Mouse (Mus musculus): ENCODE measurements at regions not wholly inside any gene's neighbourhood (a gene's known extent, or its start where the extent isn't known, plus 50 kb on each side); places are given as distances from the start of the nearest gene placed in this dataset.
"Not testable (repeated sequence)": the region's sequence is repeated elsewhere in the genome, so short reads cannot be mapped to it uniquely, and the experiment has no call there.

DNA sequence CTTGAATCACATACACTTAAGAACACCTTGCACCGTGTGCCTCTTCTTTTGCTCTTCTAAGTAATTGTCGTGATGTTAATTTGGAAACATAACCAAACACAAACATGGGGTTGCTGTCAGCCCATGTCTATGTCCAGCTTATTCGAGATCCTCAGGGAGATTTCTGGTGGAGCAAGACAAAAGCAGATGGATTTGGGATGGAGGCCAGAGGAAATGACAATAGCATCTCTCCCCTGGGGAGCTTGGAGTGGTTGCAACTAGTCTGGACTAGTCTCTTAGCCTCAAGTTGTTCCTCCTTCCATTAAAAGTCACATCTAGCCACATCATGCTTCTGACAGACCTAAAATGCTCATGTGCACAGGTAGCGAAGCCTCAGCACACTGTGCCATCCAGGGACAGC, 161.0 kb downstream of the Tomm20 start:
- ATAC-seq (replicated peaks; ENCODE audit: low read depth, poor library complexity, severe bottlenecking) = no peak

- no peak for ATAC-seq (replicated peaks; ENCODE audit: low read depth, poor library complexity, severe bottlenecking)
Observed at GRCm38 (mm10) chr8:126783703-126784440, 161.8 kb downstream of the Tomm20 start.

GRCm38 (mm10) chr8:126778673-126779072, 167.0 kb downstream of the Tomm20 start:
- 0 out of 2 replicates have a peak, but pooled peaks have one; percentile 18 for ATAC-seq (replicated peaks; ENCODE audit: low read depth, poor library complexity, severe bottlenecking)

- no peak for ATAC-seq (replicated peaks; ENCODE audit: low read depth, poor library complexity, severe bottlenecking)
Observed at GRCm38 (mm10) chr8:126778131-126778530, 167.5 kb downstream of the Tomm20 start.

DNA sequence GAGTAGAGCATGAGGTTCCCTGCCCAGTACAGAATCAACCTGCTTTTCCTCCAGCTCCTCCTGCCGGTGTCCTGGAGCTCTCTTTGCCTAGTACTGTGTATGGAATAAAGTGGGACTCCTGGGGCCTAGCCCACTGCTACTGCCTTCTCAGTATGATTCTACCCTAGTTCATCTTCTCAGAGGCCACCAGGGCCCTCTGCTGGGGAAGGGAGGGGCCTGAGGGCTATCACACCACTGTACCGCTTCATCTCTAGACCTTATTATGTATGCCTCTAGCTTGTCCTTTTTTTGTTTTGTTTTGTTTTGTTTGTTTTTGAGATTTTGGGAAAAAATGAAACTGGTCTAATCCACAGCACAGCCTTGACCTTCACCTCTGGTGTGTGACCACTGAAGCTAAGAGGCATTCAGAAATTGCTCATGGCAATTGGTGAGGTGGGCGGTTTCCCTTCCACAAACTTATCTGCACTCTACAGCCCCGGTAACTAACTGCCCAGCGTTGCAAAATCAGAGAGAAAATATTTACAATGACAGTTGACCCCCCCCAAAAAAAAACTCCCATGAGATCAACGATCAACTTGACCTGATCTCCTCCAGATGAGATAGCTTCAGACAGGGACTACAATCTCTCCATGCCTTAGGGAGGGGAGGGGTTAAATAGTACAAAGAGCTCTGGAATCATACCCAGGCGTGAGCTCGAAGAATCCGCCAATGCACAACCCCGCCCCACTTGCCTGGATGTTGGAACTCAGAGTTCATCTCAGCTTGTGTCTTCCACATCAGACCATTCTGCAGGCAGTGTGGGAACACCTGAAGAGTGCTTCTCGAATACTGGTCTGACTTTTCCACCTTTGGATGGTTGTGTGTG, 168.8 kb downstream of the Tomm20 start:
- ATAC-seq (replicated peaks; ENCODE audit: low read depth, poor library complexity, severe bottlenecking) = peak; percentile 90

DNA sequence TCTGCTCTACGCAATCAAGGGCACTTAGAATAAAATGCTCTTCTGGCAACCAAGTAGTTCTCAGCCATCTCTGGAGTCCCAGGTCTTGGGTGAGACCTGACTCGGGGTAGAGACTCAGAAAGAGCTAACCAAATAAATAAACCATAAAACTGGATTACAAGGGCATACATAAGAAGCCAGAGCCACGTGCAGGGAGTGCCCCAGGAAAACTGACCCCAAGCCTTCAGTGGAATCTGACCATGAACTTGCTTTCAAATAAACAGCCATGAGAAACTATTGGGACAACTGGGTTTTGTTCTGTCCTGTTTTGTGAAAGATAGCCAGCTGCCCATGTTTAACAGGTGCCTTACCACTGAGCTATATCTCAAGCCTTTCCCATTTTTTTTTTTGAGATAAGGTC, 170.3 kb downstream of the Tomm20 start:
- no peak for ATAC-seq (replicated peaks; ENCODE audit: low read depth, poor library complexity, severe bottlenecking)

GRCm38 (mm10) chr8:126774816-126775215, 170.8 kb downstream of the Tomm20 start:
- no peak for ATAC-seq (replicated peaks; ENCODE audit: low read depth, poor library complexity, severe bottlenecking)

DNA sequence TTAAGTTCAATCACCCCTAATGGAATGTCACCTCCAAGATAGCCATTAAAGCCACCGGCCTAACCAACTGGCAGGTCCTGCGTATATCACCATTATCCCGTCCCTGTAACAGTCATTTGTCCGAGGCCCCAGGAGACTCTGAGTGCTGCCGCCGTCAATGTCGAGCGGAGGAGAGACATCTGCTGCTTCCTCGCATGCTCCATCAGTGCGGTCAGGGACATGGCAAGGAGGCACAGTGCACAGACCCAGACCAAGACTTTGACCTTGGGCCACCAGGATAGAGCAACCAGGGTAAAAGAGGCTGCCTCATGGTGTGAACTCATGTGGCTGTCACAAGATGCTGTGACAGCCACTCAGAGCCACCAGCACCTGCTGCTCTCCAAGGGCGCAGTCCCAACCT, 172.9 kb downstream of the Tomm20 start:
- ATAC-seq (replicated peaks; ENCODE audit: low read depth, poor library complexity, severe bottlenecking) = no peak

DNA sequence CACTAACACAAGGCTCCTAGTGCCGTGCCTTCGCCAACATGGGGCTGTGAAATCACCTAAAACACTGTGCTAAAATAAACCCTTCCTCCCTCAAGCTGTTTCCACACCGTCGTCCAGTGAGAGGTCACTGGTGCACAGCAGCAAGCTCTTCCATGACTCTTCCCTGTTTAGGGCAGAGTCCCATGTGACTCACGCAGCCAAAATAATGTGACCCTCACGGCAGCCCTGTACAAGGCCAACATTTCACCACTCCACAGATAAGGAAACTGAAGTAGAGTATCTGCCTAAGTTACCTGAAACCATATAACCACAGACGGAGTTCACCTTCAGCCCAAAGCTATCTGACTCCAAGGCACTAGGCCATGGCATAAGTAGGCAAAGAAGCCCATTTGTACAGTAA, 173.4 kb downstream of the Tomm20 start:
- no peak for ATAC-seq (replicated peaks; ENCODE audit: low read depth, poor library complexity, severe bottlenecking)

DNA sequence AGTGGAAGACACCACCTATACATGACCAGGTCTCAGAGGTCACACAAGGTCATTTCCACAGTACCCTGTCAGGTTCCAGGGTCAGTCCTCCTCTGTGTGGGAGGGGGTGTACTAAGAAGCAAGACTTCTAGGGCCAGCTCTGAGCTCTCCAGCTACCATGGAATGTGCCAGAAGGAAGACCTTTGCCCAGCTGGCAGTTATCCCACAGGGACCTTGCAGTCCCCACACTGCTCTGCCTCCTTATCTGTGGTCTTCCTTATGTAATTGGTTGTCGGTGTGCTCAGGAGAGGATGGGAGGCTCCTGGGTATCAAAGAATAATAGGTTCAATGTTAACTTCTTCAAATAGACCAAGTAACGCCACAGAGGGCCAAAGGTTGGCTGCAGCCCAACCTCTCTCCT, 175.3 kb downstream of the Tomm20 start:
- ATAC-seq (replicated peaks; ENCODE audit: low read depth, poor library complexity, severe bottlenecking) = not testable (repeated sequence)

DNA sequence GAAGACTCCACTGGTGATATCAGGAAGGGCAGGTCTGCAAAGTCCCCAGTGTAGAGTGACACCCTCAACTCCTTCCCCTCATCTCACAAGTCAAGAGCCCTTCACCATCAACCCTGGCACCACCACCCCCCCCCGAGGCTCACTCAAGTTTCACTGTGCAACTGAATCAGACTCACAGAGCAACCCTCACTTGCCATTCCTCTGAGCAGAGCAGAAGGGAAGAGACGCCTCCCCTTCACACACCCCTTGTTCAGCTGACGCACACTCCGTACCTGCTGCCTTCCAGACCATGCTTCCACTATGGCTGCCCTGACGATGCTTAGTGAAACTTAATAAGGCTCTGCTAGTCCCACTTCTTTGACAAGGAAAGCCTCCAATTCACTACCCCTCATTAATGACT, 174.4 kb upstream of the Irf2bp2 start:
- no peak for ATAC-seq (replicated peaks; ENCODE audit: low read depth, poor library complexity, severe bottlenecking)

GRCm38 (mm10) chr8:126767341-126767740, 173.6 kb upstream of the Irf2bp2 start:
- ATAC-seq (replicated peaks; ENCODE audit: low read depth, poor library complexity, severe bottlenecking) = no peak

GRCm38 (mm10) chr8:126765693-126766238, 172.0 kb upstream of the Irf2bp2 start:
- ATAC-seq (replicated peaks; ENCODE audit: low read depth, poor library complexity, severe bottlenecking) = no peak

- peak; percentile 83 for ATAC-seq (replicated peaks; ENCODE audit: low read depth, poor library complexity, severe bottlenecking)
Observed at GRCm38 (mm10) chr8:126763600-126763999, 169.8 kb upstream of the Irf2bp2 start.

DNA sequence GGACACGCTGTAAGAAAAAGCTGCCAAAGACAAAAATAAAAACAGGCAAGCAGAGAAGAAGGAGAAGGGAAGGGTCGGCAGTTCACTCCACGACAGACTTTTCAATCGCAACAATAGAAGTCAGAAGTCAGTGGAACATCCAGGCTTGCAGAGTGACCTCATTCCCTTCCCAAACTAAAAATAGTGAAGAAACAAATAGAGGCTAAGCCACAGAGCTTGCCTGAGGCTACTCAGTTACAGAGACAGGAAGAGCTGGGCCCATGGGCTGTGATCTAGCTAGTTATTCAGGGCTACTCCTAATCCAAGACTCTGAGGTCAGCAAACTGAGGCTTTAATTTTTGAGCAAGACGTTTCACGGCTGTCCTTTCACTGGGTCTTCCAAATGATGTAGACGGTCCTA, 165.9 kb upstream of the Irf2bp2 start:
- no peak for ATAC-seq (replicated peaks; ENCODE audit: low read depth, poor library complexity, severe bottlenecking)

- no peak for ATAC-seq (replicated peaks; ENCODE audit: low read depth, poor library complexity, severe bottlenecking)
Observed at GRCm38 (mm10) chr8:126758951-126759350, 165.2 kb upstream of the Irf2bp2 start.

GRCm38 (mm10) chr8:126757951-126758757, 164.4 kb upstream of the Irf2bp2 start:
- peak; percentile 94 for ATAC-seq (replicated peaks; ENCODE audit: low read depth, poor library complexity, severe bottlenecking)

DNA sequence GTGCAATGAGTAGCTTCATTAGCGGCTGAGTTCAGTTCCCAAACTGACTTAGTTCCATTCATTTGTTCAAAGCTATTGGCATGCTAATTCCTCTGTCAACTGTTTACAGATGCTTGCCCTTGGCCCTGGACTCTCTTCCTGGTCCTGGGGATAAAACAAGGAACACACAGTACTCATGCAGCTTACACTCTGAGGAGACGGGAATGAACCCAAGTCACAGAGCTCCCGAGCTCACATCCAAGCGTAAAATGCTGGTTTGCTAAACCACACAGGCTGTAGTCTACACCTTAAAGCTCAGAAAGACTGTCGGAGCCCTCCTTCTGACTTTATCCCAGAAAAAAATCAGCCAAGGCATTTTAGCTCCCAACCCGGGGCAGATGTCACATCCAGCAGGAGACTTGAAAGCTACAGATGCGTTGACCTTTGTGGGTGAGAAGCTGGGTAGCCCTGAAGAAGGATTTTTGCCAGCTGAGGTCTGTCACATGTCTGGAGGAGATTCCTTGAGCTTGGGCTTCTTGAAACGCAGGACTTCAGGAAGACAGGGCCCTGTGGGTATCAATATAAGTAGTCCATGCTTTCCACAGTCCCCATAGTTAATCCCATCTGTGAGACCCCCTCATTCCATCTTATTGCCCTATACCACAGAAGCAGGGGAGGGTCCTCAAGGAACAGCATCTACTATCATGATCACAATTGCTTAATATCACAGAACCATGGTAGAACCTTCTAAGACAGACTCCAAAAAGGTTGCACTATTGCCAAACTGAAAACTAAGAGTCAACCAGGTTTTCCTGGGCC, 162.7 kb upstream of the Irf2bp2 start:
- ATAC-seq (replicated peaks; ENCODE audit: low read depth, poor library complexity, severe bottlenecking) = no peak

GRCm38 (mm10) chr8:126755669-126756068, 161.9 kb upstream of the Irf2bp2 start:
- ATAC-seq (replicated peaks; ENCODE audit: low read depth, poor library complexity, severe bottlenecking) = peak; percentile 56
